Mouse (Mus musculus) E14TG2a.4 (cell line): Measurements from ENCODE around the gene Rapgef3.

Experiments
- CTCF ChIP-seq: conservative IDR thresholded peaks from 2 replicates; pipeline ENCODE4 v1.5.1; 2014; ENCODE audit warnings: low read length
- POU5F1 ChIP-seq: IDR thresholded peaks from 2 replicates; pipeline ENCODE4 v1.6.1; 2014; ENCODE audit warnings: low read length, borderline replicate concordance

GRCm38 (mm10) chr15:97715083-97715482 lies 52.7 kb downstream of the Rapgef3 start:
- no peak for TF ChIP-seq CTCF
- TF ChIP-seq POU5F1: no peak
